Mouse (Mus musculus) brown adipose tissue, adult 24 weeks (tissue): ENCODE results near the gene Supt3. TPM values are rescaled to one million over a fixed set of nuclear protein-coding genes. Genes with fewer than 3 reads are reported as not detected.

Experiments
- H3K27ac ChIP-seq: fragments of 200-500 bp; replicated peaks from 2 replicates; pipeline ENCODE4 v1.5.1; 2012; ENCODE audit warnings: low read depth, mild to moderate bottlenecking, low read length
- H3K4me1 ChIP-seq: fragments of 200-500 bp; 2 replicates; pipeline ENCODE4 v1.6.1; 2012; ENCODE audit warnings: low read length, mixed read lengths; ENCODE audit not compliant: control insufficient read depth, insufficient read depth, insufficient read length
- H3K4me3 ChIP-seq: fragments of 200-500 bp; 2 replicates; pipeline ENCODE4 v1.5.1; 2012; ENCODE audit warnings: low read depth, mild to moderate bottlenecking, low read length, moderate library complexity; ENCODE audit not compliant: insufficient read depth
- polyA plus RNA-seq: library from polyadenylated mRNA; stranded (reverse); fragments of >200 nt; gene quantifications from 2 replicates; pipeline ENCODE4 v1.2.4, GENCODE M21; 2012; ENCODE audit not compliant: missing spikeins, insufficient read depth, insufficient read length

Supt3 gene
- polyA plus RNA-seq, 1 experiment: 24.0 TPM

GRCm38 (mm10) chr17:45046583-45046982 is 269.6 kb downstream of the Supt3 start:
- no peak overlapping the region for H3K4me3 ChIP-seq
- no peak overlapping the region for H3K27ac ChIP-seq
- no peaks in the 10 kb centered on the region for H3K4me1 ChIP-seq

DNA sequence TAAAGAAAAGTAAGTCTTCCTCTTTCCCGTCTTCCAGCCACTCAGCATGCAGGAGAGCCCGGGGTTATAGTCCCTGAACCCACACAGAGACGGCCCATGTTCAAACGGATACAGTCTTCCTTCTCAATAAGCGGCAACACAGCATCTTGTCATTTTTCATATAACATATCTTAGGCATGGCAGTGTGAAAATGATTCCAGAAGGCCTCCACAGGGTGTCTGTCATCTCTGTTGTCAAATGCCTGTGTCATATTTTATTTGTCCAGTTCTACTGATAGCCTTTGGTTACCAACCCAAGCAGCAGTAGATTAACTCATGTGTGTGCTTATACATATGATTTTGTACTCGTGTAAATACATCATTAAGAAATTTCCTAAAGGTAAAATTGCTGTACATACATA is 270.3 kb downstream of the Supt3 start:
- Histone ChIP-seq H3K4me3 (no peak overlapping the region), H3K4me1 (no peaks in the 10 kb centered on the region), H3K27ac (no peak overlapping the region)

DNA sequence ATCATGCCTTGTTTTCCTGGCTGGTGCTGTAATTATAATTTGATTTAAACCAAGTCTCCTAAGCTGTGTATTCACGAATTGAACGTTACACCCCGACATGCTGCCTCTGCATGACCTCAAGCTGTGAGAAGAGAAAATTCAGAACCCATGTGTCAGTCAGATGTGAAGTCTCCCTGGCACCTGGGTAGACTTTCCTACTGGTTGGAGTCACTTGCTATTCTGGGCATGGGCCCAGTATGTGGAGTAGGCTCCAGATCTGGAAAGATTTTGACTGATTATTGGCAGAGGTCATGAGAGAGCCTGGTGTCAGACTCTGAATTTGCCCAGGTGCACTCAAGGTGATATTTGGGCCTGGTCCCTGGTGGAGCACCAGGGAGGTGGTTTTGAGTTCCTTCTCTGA is 275.0 kb downstream of the Supt3 start:
- Histone ChIP-seq H3K4me1 (no peaks in the 10 kb centered on the region), H3K27ac (no peak overlapping the region), H3K4me3 (no peak overlapping the region)

DNA sequence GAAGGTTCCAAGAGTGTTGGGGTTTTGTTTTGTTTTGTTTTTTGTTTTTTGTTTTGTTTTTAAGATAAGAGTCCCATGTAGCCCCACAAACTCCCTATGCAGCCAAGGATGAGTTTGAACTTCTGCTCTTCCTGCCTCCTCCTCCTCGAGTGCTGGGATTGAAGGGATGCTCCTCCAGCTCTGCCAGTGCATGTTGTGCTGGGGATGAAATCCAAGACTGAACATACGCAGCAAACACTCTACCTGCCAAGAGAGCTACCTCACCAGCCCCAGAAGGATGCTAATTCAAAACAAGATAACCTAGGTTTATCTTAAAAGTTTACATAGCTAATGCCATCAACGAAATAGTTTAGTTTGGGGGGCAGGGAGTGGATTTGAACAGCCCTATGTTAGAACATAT is 276.4 kb downstream of the Supt3 start:
- Histone ChIP-seq H3K4me3 (no peak overlapping the region), H3K27ac (no peak overlapping the region), H3K4me1 (no peaks in the 10 kb centered on the region)

GRCm38 (mm10) chr17:45054526-45054925 is 277.6 kb downstream of the Supt3 start:
- Histone ChIP-seq H3K4me3 (no peak overlapping the region), H3K4me1 (no peaks in the 10 kb centered on the region), H3K27ac (no peak overlapping the region)

- Histone ChIP-seq H3K4me3 (no peak overlapping the region), H3K4me1 (no peaks in the 10 kb centered on the region), H3K27ac (no peak overlapping the region)
Measured at GRCm38 (mm10) chr17:45056894-45057293, 279.9 kb downstream of the Supt3 start.

DNA sequence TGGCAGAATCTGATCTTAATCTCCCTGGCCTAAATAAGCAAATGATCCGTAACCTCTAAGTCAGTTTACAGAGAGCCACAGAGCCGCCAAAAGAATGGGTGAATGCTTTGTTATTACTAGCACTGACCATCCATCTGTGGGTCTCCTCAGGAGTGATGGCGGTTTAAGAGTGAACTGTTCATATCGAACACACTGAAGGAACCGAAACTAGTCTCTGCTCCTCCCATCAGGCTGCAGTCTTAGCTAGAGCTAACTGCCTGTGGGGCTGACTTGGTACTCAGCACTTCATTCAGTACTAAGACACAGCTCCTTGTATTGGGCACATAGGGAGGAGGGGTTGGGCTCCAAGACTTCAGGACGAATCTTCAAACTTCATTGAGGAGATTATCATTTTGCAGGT is 280.8 kb downstream of the Supt3 start:
- Histone ChIP-seq H3K27ac (no peak overlapping the region), H3K4me1 (no peaks in the 10 kb centered on the region), H3K4me3 (no peak overlapping the region)

GRCm38 (mm10) chr17:45058566-45059363 is 281.8 kb downstream of the Supt3 start:
- no peak overlapping the region for H3K27ac ChIP-seq
- H3K4me1 ChIP-seq: no peaks in the 10 kb centered on the region
- H3K4me3 ChIP-seq: no peak overlapping the region

DNA sequence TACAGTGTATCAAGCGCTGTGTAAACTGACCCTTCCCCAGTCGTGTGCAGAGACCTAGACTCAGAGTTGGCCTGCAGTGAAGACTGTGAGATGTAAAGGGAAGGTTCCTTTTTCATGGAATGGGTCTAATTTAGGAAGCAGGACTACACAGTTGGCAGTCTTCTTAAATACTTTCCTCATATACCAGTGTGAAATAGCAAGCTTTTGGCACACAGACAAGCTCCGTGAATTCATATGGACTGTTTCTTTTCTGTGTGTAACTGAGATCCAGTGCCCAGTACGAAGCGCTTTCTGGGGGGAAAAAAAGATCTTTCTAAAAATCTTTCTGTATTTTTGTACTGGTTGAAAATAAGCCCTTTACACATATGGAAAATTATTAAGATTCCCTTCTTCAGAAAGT is 286.8 kb downstream of the Supt3 start:
- Histone ChIP-seq H3K4me3 (no peak overlapping the region), H3K4me1 (no peaks in the 10 kb centered on the region), H3K27ac (no peak overlapping the region)

GRCm38 (mm10) chr17:45065465-45065864 is 288.5 kb downstream of the Supt3 start:
- H3K4me1 ChIP-seq: no peaks in the 10 kb centered on the region
- no peak overlapping the region for H3K27ac ChIP-seq
- no peak overlapping the region for H3K4me3 ChIP-seq

DNA sequence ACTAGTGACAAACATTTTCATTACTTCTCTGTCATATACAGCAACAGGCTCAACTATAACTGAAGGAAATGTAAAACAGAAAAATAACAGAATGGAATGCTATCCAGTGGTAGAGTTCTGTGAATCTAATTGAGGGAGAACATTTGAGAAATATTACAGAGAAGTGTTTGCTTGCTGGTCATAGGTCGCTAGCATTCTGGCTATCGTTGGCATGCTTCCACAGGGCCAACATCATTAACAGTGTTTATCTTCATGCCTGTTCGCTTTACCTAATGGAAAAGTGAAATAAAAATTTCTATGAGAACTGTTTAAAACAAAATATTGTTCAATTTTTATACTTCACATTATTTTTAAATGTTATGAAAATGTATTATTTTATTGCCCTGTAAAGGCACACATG is 290.5 kb downstream of the Supt3 start:
- no peak overlapping the region for H3K4me3 ChIP-seq
- no peaks in the 10 kb centered on the region for H3K4me1 ChIP-seq
- H3K27ac ChIP-seq: no peak overlapping the region

GRCm38 (mm10) chr17:45068321-45068720 is 291.4 kb downstream of the Supt3 start:
- H3K27ac ChIP-seq: no peak overlapping the region

GRCm38 (mm10) chr17:45072495-45073347 is 295.8 kb downstream of the Supt3 start:
- Histone ChIP-seq H3K4me3 (no peak overlapping the region), H3K4me1 (no peaks in the 10 kb centered on the region), H3K27ac (no peak overlapping the region)

More at GRCm38 (mm10) chr17:45068321-45068720, 291.4 kb downstream of the Supt3 start:
- Histone ChIP-seq H3K4me1 (no peaks in the 10 kb centered on the region), H3K4me3 (no peak overlapping the region)

DNA sequence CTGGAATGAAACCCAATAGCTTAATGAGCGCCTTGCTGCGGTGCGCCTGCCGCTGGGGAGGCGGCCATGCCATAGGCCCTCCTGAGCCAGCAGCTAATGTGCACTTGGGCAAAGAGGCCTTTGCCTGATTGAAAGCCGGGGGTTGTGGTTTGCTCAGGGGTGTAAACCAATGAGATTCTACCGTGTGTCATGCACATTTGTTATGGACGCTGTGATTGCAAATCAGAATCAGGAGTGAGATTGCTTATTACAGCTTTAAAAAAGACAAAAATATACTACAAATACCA is 296.3 kb downstream of the Supt3 start:
- no peak overlapping the region for H3K27ac ChIP-seq
- H3K4me3 ChIP-seq: no peak overlapping the region
- no peaks in the 10 kb centered on the region for H3K4me1 ChIP-seq

- no peaks in the 10 kb centered on the region for H3K4me1 ChIP-seq
- no peak overlapping the region for H3K4me3 ChIP-seq
- no peak overlapping the region for H3K27ac ChIP-seq
Measured at GRCm38 (mm10) chr17:45073779-45074178, 296.8 kb downstream of the Supt3 start.

DNA sequence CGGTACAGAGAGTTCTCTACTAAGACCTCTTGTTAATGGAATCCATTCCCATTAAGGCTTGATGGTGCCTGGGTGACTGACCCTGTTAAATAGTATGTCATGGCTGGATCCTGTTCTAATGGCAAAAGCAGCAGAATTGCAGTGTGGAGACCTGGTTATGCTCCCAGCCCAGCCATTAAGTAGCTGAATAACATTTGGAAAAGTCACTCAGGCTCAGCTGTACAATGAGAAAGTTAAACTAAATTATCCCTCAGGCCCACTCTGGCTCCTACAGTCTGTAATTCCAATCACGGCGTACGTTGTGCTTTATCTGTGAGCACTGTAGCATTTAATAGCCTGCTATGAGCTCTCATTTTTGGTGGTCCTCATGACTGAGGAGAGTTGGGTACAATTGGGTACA is 300.0 kb downstream of the Supt3 start:
- Histone ChIP-seq H3K27ac (no peak overlapping the region), H3K4me1 (no peaks in the 10 kb centered on the region), H3K4me3 (no peak overlapping the region)
